Mouse (Mus musculus) liver, adult 2 months (tissue): ENCODE measurements around the gene Zfp991.
"Not testable (repeated sequence)": the region's sequence is repeated elsewhere in the genome, so short reads cannot be mapped to it uniquely, and the experiment has no call there.

Source experiments
- CTCF ChIP-seq: fragments of 200-500 bp; IDR thresholded peaks from 2 replicates; pipeline ENCODE4 v1.5.1; 2011; ENCODE audit warnings: low read depth, low read length, control low read depth
- POLR2A ChIP-seq: fragments of 200-500 bp; IDR thresholded peaks from 2 replicates; pipeline ENCODE4 v1.6.1; 2011; ENCODE audit warnings: low read length, control low read depth; ENCODE audit not compliant: insufficient read depth; ENCODE audit errors: extremely low read depth

DNA sequence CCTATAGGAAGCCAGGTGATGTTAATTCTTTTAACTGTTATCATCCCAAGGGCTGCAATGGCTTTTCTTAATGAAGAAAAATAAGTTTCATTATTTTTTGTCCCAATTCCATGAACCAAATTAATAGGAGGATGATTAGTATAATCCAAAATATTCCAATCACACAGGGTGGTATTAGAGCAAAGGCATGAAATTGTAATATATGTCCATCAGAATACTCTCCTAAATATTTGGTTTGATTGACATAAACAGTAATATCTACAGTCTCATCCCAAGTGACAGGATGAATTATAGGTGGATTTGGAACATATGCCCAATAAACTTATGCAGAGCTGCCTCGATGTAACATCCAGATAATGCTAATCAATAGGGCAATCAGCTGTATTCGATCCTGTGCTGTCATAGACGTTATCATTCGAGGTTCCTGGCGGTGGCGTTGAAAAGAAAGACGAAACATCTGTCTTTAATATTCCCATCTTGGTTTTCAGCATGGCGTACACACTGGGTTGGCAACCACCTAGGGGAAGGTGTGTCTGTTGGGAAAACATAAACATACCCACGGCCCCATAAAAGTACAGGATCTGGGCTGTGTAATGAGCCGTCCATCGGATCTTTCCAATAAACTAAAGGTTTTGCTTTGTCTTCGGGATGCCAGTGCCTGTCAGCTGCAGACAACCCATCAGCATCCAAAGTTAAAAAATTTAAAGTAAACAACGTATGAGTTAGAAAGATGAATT, 50.3 kb downstream of the Zfp991 start:
- TF ChIP-seq CTCF, POLR2A: not testable (repeated sequence)
